Mouse (Mus musculus) monocyte, adult 2 months (primary cell): ENCODE data around the gene Svs2.
"Not testable (repeated sequence)": the region's sequence is repeated elsewhere in the genome, so short reads cannot be mapped to it uniquely, and the experiment has no call there.

Experiments
- DNase-seq, 2 experiments: peaks; one replicate each; pipeline ENCODE4 v3.0.0; 2022; ENCODE audit warnings: low spot score in 2 of 2, low read depth in 1 of 2

Gene Svs2

DNA sequence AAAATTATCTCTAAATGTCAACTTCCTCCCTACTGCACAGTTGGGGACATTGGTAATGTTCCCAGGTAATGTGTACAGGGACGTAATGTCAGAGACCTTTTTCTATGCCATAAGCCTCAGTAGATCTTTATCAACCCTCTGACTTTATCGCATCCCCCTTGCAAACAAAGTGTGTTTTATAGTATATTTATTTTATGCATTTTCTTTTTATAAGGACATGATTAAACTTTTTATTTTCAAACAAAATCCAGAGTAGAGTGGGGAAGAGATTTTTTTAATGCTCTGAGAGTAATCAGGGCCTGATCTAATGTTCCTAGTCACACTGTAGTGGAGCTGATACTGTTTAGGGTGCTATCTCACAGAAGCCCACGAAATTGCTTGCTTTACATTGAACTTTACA is at the start of gene Svs2:
Gene Svs2, minus strand, starts transcription at position 101 of the 400 bp plus-strand sequence.
- DNase-seq: no peak

DNA sequence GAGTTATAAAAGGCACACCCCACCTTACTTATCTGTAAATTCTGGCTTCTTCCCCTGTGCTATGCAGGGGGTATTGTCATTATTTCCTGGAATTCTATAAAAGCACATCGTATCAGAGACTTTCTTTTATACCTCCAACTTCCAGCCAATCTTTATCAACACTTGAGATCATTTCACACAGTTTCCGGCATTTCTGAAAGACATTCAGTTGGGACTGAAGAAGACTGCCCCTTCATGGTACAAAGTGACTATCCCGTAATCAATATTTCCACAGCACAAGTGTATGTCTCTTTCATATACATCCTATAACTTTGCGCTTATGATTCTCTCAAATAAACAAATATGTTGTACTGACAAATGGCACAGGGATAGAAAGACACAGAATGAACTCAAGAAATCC is 40.1 kb upstream of the Svs2 start, which contains the start of gene Svs4:
Gene Svs4, minus strand, starts transcription at position 101 of the 400 bp plus-strand sequence.
- DNase-seq: no peak

DNA sequence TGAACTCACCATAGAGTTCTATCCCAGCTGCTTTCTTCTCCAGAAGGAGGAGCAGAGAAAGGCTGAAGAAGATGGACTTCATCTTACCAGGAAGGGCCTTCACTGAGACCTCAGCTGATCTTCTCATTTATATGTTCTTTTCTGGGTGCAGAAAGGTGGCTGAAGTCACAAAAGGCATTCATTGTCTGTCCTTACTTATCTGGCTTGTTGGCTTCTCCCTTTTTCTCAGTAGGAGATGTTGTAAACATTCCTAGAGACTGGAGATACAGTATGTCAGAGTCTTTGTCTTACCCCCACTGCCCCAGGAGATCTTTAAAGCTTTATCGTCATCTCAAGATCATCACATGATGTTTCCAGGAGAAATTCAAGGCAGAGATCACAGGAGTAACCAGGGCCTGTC is 18.3 kb upstream of the Svs2 start, which contains the start of gene Svs3b:
Gene Svs3b, minus strand, starts transcription at position 101 of the 400 bp plus-strand sequence.
- not testable (repeated sequence) for DNase-seq

DNA sequence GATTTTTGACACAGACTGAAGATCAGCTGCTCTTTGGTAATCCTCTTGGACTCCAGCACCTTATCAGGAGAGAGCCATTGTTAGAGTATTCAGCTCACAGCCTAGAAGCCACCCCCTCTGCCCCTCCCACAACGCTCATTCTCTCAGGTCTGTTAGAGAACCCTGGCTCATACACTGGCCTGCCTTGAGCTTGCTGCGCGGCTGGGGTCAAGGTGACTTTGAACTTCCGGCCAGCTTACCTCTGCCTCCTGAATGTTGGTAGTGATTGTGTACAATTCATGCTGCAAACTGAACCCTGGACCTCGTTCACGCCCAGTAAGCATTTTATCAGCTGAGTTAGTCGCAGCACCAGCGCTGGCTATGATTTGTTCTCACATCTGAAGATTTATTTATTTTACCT is 5.6 kb downstream of the Svs2 start:
- no peak for DNase-seq

DNA sequence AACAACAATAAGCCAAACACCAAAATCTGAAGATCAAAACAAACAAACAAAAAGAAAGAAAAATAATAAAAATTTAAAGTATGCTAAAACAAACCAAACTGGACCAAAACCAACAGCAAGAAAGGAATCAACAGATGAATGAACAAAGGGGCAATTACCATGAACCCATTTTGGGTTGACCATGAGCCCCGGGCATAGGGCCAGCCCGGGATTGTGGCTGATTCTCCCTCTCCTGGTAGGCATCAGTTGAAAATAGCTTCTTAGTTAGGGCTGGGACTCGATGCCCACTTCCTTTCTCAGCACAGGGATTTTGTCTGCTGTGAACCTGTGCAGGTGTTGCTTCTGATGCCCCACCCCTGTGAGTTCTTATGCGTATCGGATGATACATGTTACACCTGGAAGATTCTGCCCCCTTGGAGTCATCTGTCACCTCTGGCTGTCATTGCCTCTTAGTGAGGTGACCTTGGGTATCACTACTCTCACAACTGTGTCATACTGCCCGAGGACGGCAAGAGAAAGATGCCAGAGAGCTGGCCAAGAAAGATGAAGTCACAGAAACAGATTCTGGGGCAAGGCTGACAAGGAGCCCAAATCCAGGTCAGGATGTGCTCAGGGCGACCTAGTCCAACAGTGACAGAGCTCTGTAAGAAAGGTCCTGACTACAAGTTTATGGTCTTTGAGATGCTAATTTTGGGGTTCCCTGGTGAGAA is 9.8 kb downstream of the Svs2 start:
- DNase-seq: no peak

DNA sequence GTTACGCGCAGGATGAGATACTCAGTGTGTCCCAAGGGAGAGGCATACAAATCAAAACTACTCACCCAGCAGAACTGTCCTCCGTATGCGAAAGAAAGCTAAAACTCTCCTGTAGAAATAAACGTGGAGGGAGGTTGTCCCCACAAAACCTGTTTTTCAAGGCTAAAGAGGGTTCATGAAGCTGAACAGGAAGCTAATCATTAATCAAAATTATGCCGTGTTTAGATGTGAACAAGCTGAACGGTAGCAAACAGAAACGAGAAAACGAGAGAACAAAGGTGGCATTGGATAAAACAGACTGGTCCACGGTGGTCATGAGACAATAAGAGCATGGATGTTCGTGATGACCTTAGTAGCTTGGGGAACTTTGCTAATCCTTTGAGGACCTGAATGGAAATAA is 16.7 kb downstream of the Svs2 start, which contains the start of gene Wfdc15b:
Gene Wfdc15b, minus strand, starts transcription at position 139 of the 400 bp plus-strand sequence.
- DNase-seq: no peak

DNA sequence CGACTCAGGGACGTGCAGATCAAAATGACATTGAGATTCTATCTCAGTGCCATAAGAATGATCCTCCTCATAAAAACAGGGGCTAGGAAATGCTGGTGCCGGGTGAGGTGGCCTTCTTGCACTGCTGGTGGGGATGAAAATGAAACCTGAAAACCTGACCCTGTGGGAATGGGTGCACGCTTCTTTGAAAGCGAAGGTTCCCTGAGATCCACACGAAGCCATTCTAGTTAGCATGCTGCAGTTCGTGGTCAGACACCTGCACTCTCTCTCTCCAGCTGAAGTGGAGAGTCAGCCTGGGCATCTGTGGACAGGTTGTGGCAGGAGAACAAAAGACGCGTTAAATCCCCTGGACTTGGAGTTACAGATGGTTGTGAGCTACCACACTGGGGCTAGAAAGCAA is 19.0 kb downstream of the Svs2 start:
- no peak for DNase-seq

DNA sequence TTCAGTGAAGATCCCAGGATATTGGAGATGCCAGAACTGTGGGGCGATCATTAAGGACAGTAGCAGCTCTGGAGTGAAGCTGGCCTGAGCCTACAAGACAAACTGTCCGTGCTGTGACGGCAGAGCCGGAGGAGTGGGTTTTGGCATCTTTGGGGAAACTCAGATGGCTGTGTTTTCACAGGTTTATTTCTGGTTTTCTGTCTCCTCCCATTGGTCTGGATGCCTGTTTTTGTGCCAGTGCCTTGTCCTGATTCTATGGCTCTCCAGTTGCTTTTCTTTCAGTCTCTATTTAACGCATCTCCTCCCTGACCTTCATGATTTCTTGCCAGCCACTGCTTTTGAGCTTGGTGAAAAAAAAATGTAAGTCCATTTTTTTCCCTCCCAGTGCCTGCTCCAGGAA is 25.6 kb downstream of the Svs2 start:
- no peak for DNase-seq

DNA sequence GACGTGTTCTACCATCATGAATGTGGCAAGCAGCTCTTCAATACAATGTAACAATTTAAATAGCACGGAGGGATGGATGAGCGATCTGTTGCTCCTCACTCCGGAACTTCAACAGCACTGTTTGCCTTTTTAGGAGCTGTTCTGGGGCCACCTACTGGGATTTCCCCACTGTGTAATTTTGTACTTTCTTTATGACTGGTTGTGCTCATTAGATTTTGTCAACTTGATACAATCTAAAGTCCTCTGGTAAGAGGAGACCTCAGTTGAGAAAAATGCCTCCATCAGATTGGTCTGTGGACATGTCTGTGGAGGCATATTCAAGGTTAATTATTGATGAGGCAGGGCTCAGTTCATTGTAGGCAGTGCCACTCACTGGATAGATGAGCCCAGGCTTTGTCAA is 27.4 kb downstream of the Svs2 start:
- no peak for DNase-seq

DNA sequence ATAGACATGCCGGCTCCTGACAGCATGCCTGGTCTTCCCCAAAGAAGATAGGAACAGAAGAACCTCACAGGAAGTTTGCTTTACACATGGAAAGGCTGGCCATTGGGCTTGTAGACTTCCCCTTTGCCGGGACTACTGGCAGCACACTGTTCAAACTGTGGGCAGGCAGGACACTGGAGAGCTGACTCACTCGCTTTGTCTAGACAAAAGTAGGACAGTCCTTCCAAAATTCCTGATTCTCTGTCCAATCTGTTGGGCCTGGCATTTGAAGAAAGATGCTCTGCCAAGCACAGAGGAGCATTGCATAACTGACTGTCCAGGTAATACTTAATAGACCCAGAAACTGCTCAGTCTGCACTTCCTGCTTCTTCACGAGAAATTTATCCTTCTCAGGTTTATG is 31.6 kb downstream of the Svs2 start:
- DNase-seq: no peak

DNA sequence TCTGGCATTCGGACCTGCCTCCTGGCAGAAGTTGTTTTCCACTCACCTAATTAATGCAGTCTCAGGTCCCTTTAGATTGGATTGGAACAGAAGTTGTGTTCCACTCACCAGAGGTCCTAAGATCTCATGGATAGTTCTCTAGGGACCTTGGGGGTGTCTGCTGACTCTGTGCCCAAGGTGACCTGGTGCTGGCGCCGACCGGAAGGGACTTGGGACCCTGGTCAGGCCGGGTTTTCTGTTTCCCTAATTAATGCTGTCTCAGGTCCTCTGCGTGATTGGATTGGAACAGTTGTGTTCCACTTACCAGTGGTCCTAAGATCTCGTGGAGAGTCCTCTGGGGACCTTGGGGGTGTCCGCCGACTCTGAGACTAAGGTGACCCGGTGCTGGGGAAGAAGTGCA is 32.3 kb downstream of the Svs2 start:
- DNase-seq: not testable (repeated sequence)

DNA sequence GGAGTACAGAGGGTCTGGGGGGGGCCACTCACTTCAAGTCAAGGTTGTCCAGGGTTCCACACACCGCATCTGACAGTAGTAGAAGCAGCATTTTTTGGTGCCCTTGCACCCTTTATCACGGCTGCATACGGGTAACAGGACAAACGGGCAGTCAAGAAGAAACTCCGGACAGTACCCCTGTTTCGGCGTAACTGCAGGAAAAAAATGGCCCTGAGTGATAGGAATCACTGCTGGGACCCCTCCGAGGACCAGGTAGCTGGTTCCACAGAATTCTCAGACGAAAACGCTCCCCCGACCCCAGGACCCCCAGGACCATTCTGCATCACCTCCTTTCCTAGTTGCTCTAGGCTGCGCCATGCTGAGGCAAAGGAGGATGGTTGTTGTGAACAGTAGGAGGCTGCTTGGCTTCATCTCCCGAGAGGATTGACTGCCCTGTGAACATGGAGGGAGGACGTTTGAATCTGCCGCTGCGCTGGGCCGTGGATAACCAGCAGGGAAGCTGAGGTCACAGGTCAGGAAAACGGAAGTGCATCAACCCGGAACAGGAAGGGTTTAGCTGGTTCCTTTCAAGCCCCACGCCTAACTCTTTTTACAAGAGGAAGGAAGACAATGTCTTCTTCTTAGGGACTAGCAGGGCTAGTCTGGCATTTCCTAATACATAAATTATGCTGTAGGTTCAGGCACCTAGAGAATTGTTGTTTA is 38.5 kb downstream of the Svs2 start, which contains the start of gene Wfdc15a:
Gene Wfdc15a, minus strand, starts transcription at position 505 of the 702 bp plus-strand sequence.
- DNase-seq: no peak

DNA sequence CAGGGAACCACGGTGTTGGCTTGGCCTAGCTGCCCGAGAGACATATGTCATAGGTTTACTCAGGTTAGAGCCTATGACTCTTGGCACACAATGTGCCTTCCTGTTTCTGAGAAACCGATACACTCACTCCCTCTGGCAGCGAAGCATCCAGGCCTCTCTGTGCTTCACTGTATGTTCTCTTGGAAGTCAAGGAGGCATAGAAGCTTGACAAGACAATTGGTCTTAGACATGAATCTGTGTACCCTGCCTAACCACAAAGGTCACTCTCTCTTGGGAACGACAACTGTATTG is 41.6 kb downstream of the Svs2 start:
- DNase-seq: no peak

DNA sequence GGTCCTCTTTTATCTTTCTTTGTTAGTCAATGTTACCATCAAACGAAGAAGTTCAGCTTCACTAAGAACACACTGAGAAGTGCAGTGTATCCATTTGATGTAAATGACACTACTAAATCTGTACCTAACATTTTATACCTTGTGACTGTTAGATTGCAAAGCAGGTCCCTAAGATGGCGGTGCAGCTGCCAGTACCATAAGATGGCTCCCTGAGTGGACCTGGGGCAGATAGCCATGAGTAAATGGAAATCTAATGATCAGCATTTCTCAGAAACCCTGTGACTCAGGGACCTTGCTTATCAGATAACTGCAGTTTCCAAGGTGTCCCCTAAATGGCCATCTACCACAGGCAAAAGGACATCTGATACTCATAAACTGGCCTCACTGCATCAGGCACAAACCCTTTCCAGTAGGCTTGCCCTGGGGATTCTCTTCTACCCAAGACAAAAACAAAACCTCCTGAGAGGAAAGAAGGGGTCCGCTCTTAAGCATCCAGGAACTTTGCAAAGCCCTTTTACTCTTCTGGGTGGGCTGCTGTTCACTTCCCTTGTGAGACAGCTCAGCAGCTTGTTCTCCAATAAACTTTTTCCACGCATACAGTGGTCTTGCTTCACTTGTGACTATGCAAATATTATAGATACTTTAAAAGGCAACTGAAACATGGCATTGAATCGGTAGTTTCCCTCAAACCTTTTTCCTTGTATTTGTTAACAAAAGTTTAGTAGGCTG is 42.1 kb downstream of the Svs2 start:
- DNase-seq: no peak

DNA sequence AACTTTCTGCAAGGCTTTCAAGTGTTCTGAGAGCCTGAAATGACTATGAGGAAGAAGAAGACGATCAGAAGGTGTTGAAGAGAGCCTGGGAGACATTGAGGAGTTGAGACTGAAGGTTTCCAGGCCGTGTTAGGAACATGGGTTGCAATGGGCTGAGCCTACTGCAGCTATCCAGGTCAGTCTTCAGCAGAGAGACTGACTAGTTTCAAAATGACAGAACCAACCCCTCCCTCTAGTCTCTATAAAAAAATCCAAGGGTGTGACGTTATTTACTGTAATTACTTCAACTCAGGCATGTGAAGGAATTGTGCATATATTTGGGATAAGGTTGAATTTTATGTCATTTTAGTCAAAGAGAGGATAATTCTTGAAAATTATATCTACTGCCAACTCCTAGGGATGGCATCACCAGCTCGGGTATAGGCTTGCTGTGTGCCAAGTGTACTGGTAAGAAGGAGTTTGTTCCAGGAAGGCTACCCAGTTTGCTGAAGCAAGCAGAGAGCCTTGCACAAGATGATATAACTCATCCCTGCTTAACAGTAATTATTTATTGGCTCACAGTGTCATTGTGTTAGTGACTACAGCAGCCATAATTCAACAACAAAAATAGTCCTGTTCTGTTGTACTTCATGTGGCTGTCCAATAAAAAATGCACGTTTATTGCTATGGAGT is 43.2 kb downstream of the Svs2 start:
- DNase-seq: no peak

DNA sequence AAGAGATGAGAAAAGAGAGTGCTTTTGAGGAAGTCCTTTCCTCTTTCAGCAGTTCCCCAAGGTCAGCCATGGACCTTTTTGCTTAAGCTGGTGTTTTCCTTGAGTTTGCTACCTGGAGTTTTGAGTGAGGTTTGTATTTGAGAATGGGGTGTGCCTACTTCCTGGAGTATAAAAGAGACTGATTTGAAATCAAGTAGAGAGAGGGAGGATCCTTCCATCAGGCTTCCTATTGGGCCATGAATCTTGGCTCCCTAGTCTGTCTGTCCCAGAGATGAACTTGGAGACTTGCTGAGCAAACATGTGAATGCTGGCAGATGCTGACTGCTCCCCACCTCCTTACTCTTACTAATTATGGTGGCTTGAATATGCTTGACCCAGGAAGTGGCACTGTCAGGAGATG is 46.0 kb downstream of the Svs2 start:
- no peak for DNase-seq

DNA sequence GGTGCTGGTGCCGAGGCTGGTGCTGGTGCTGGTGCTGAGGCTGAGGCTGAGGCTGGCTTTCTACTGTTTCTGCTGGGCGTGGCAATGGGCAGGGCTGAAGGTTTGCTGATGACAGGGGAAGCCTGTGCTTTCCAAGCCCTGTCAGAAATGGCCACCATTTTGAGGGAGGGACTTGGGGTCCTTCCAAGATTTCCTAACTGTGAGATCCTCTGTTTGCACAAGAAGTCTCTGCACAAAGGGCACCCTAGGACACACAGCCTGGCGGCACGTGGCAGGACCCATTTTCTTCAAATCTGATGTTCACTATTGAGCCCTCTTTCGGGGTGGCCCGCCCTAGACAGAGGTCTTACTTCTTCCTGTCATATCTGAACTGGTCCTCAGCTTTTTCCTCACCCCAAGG is 47.7 kb downstream of the Svs2 start, which contains the start of gene Wfdc12:
Gene Wfdc12, minus strand, starts transcription at position 33 of the 400 bp plus-strand sequence.
- no peak for DNase-seq

DNA sequence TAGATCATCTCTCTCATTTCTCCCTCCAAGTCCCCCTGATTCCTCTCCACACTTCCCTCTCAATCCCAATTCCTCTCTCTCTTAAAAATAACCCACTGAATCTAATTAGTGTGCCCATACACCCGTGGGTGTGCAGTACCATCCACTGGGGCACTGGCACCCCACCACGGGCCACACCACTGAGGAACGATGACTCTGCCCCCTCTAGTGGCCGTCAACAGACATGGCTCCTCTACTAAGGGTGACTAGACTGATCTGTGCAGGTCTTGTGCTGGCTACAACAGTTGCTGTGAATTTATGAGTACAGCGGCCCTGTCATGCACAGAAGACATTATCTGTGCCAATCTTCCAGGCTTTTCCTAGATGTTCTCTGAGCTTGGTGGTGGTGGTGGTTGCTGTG is 49.5 kb downstream of the Svs2 start:
- no peak for DNase-seq
